Mouse (Mus musculus) C2C12 (cell line): ENCODE results near the gene Ccdc151.

Experiments
- CTCF ChIP-seq: IDR thresholded peaks from one replicate; pipeline ENCODE4 v1.5.1; 2011; ENCODE audit not compliant: control insufficient read depth, insufficient read depth, insufficient read length
- MAX ChIP-seq: IDR thresholded peaks from one replicate; pipeline ENCODE4 v1.6.1; 2011; ENCODE audit warnings: mild to moderate bottlenecking, control low read depth
- MYOD1 ChIP-seq: IDR thresholded peaks from one replicate; pipeline ENCODE4 v1.6.1; 2011; ENCODE audit warnings: low read depth; ENCODE audit not compliant: control insufficient read depth, insufficient read length
- MYOG ChIP-seq: IDR thresholded peaks from one replicate; pipeline ENCODE4 v1.6.1; 2011; ENCODE audit not compliant: control insufficient read depth, insufficient read length; ENCODE audit errors: extremely low read depth

DNA sequence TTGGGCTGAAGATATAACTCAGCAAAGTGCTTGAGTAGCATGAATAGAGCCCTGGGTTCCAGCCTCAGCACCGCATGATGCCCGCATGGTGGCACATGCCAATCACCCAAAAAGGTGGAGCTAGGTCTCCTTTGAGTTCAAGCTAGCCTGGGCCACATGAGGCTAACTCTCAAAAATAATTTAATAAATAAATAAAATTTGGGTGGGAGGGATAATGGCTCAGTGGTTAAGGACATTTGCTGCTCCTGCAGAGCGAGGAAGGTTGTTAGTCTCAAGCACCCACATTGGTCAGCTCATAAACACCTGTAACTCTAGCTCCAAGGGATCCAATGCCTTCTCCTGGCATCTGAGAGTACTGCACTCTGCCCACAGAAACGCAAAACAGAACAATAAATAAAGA is 801 bp downstream of the Ccdc151 start:
- TF ChIP-seq CTCF, result no peak
- no peak for TF ChIP-seq MYOG
- TF ChIP-seq MAX, result no peak
- no peak for TF ChIP-seq MYOD1
